Mouse (Mus musculus): ENCODE measurements around the gene Atg16l2.

DNA sequence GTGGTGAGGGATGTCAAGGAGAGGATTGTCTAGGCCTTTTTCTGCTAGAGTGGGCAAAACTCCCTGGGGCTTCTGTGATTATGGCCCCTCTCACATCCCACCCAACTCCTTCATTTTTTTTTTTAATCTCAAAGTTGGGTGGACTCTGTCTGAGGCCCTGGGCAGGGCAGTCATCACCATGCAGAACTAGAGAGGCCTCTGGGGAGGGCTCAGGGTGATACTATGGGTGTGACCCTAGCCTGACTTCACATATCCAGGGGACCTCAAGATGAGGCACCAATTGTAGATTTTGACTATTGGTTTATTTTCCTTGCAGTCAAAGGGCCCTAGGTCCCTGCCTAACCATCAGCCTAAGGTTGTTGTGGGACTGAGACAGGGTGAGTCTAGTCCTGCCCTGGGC, 13.6 kb upstream of the Atg16l2 start:
- TF ChIP-seq CTCF (IDR thresholded peaks at IDR 0.05; ENCODE audit: low read depth, low read length) (no peak), GATA2 (IDR thresholded peaks at IDR 0.05; ENCODE audit: borderline replicate concordance, low read depth, low read length) (no peak), GATA1 (IDR thresholded peaks at IDR 0.05; ENCODE audit: borderline replicate concordance, low read length) (no peak)

All from G1E (cell line).